Mouse (Mus musculus) liver, postnatal 0 days (tissue): ENCODE data around the gene Cldnd1.

Experiments used
- CTCF ChIP-seq: sonication (generic); IDR thresholded peaks from 2 replicates; pipeline ENCODE4 v1.5.1; 2016; ENCODE audit warnings: antibody characterized with exemption, low read depth
- EP300 ChIP-seq: IDR thresholded peaks from 2 replicates; pipeline ENCODE4 v1.6.1; 2016; ENCODE audit warnings: antibody characterized with exemption, low read depth, mild to moderate bottlenecking

DNA sequence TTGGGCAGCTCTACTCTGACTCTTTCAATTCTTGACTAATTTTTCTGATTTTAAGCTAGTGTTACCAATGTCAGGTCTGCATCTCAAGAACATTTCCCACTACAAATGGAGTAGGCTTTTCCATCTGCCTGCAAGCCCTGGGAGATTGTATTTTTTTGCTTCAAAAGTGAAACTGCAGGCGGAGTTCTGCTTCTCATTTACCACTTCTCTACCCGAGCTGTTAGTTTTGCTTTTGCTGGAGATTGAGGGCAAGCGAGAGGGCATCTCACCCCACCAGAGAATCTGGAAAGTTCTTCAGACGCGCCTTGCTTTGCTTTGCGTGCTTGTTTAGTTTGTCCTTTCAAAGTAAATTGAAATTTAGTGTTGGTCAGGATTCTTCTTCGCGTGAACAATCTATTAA lies 15.5 kb upstream of the Cldnd1 start:
- no peak for TF ChIP-seq CTCF
- TF ChIP-seq EP300 = no peak
